Mouse (Mus musculus): Measurements from ENCODE around the gene Ensa.
"Not testable (repeated sequence)": the region's sequence is repeated elsewhere in the genome, so short reads cannot be mapped to it uniquely, and the experiment has no call there.

The Ensa gene

GRCm38 (mm10) chr3:95663969-95664608, 39.3 kb downstream of the Ensa start:
- no peak for DNase-seq

- no peak for DNase-seq
Observed at GRCm38 (mm10) chr3:95664940-95665352, 40.2 kb downstream of the Ensa start.

GRCm38 (mm10) chr3:95666124-95666844, 41.5 kb downstream of the Ensa start:
- no peak for DNase-seq

GRCm38 (mm10) chr3:95667521-95667920, 42.7 kb downstream of the Ensa start:
- DNase-seq: no peak

GRCm38 (mm10) chr3:95668026-95668425, 43.2 kb downstream of the Ensa start:
- DNase-seq: no peak

GRCm38 (mm10) chr3:95668589-95669308, 44.0 kb downstream of the Ensa start:
- no peak for DNase-seq

- DNase-seq: no peak
Observed at GRCm38 (mm10) chr3:95669309-95669665, 44.5 kb downstream of the Ensa start.

- DNase-seq: not testable (repeated sequence)
Observed at GRCm38 (mm10) chr3:95670419-95670818, 45.6 kb downstream of the Ensa start.

- no peak for DNase-seq
Observed at GRCm38 (mm10) chr3:95671201-95671600, 46.4 kb downstream of the Ensa start.

GRCm38 (mm10) chr3:95672461-95672860, 47.7 kb downstream of the Ensa start:
- no peak for DNase-seq

- no peak for DNase-seq
Observed at GRCm38 (mm10) chr3:95672861-95673706, 48.3 kb downstream of the Ensa start.

- DNase-seq: no peak
Observed at GRCm38 (mm10) chr3:95673707-95674211, 49.0 kb downstream of the Ensa start.

- DNase-seq: no peak
Observed at GRCm38 (mm10) chr3:95674236-95674635, 49.4 kb downstream of the Ensa start.

GRCm38 (mm10) chr3:95674812-95675211, 50.0 kb downstream of the Ensa start:
- no peak for DNase-seq

GRCm38 (mm10) chr3:95675301-95676092, 50.7 kb downstream of the Ensa start:
- peak; percentile 44 for DNase-seq

GRCm38 (mm10) chr3:95676745-95677419, 52.1 kb downstream of the Ensa start:
- DNase-seq: peak; percentile 46

- DNase-seq: no peak
Observed at GRCm38 (mm10) chr3:95677420-95678090, 52.8 kb downstream of the Ensa start.

- no peak for DNase-seq
Observed at GRCm38 (mm10) chr3:95679551-95679950, 54.8 kb downstream of the Ensa start.

- DNase-seq: no peak
Observed at GRCm38 (mm10) chr3:95680673-95681072, 55.9 kb downstream of the Ensa start.

- no peak for DNase-seq
Observed at GRCm38 (mm10) chr3:95681365-95681764, 56.6 kb downstream of the Ensa start.

Data from cerebellum, adult 11 months (tissue).